Mouse (Mus musculus): Measurements from ENCODE around the gene Hyal3.

Gene Hyal3

GRCm38 (mm10) chr9:107634406-107635278 is 54.0 kb downstream of the Hyal3 start:
- DNase-seq (ENCODE audit: low spot score in 2 of 2), result peak; percentile 40 to 50

GRCm38 (mm10) chr9:107635279-107636028 is 54.8 kb downstream of the Hyal3 start, which contains the start of gene Gnai2:
Gene Gnai2, minus strand, starts transcription at chr9:107635367.
- DNase-seq (ENCODE audit: low spot score in 2 of 2), result peak; percentile 95 to 98

Measured in spleen, postnatal 10 days (tissue).